Comparison of ENCODE assay signal across 8 mouse cellular contexts in the genomic region with DNA sequence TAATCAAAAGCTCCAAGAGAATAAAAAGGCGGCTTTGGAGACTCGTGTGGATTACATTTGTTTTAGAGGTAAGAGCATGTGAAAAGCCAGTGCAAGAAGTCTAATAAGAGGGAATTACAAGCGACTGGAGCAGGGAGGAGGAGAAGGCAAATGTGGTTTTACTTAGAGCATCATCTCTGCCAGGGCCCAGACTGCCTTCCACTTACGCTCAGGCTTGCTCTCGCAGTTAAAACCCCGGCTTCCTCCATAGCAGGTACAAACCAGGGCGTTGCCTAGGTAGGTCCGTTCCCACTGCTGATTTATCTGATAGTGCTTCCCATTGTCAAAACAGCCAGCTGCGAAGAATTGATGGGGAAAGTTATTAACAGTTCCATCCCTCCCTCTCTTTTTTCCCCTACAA. TPM values are rescaled to one million over a fixed set of nuclear protein-coding genes. Genes with fewer than 3 reads are reported as not detected.
DNase-seq lines count a peak whose midpoint lies in the region; ATAC-seq and TF ChIP-seq lines count a peak whose summit lies in the region.

No protein-coding gene starts in this region.

- ATAC-seq in embryonic facial prominence, embryonic 13.5 days (ENCODE audit: insufficient number of reproducible peaks, insufficient read depth, low FRiP score, low TSS enrichment, low read depth), result no peak
- ATAC-seq in intestine, embryonic 15.5 days, result no peak
- no peak for ATAC-seq in neural tube, embryonic 14.5 days (ENCODE audit: low read depth)

- peak; percentile 54 for DNase-seq in liver, adult 2 months (ENCODE audit: extremely low read depth, low read depth, low spot score)
- DNase-seq in liver, result no peak
- no peak for DNase-seq in frontal cortex, postnatal 36 days (ENCODE audit: low spot score in 2 of 2)
- DNase-seq in frontal cortex, postnatal 10 days (ENCODE audit: low spot score in 2 of 2), result no peak
- no peak for DNase-seq in spleen, adult 12 weeks (ENCODE audit: low spot score)

- H3K4me3 ChIP-seq in liver, adult 2 months (ENCODE audit: insufficient read depth, low read depth, low read length), result peak overlapping the region; percentile 89
- H3K4me3 ChIP-seq in embryonic facial prominence, embryonic 13.5 days, result peak overlapping the region; percentile 83
- peak overlapping the region; percentile 18 for H3K4me3 ChIP-seq in intestine, embryonic 15.5 days (replicated peaks)
- peak overlapping the region; percentile 1; the same call in 1 of the 2 replicates for H3K4me3 ChIP-seq in neural tube, embryonic 14.5 days (ENCODE audit: low read depth, low read length)

- peak overlapping the region; percentile 82 for H3K4me2 ChIP-seq in embryonic facial prominence, embryonic 13.5 days
- peak overlapping the region; percentile 94 for H3K4me2 ChIP-seq in intestine, embryonic 15.5 days (replicated peaks)
- H3K4me2 ChIP-seq in neural tube, embryonic 14.5 days (ENCODE audit: low read depth, low read length), result peak overlapping the region; percentile 15; the same call in 1 of the 2 replicates

- no peaks in the 10 kb centered on the region for H3K27me3 ChIP-seq in liver, adult 2 months (ENCODE audit: control insufficient read depth, insufficient read depth, low read length)
- no peaks in the 10 kb centered on the region for H3K27me3 ChIP-seq in embryonic facial prominence, embryonic 13.5 days
- no peaks in the 10 kb centered on the region for H3K27me3 ChIP-seq in intestine, embryonic 15.5 days (replicated peaks)
- H3K27me3 ChIP-seq in neural tube, embryonic 14.5 days (ENCODE audit: control insufficient read depth, insufficient read depth, low read length), result no peaks in the 10 kb centered on the region

- H3K9ac ChIP-seq in liver, adult 2 months (ENCODE audit: low read depth, low read length), result peak overlapping the region; percentile 88
- H3K9ac ChIP-seq in embryonic facial prominence, embryonic 13.5 days, result peak overlapping the region; percentile 94
- peak overlapping the region; percentile 20; the same call in 1 of the 2 replicates for H3K9ac ChIP-seq in intestine, embryonic 15.5 days
- no peak overlapping the region for H3K9ac ChIP-seq in neural tube, embryonic 14.5 days (replicated peaks; ENCODE audit: low read depth, low read length)

- WGBS in liver, adult 2 months, result 18% methylated on average over 9 of the region's 9 CpGs
- 10% methylated on average over 9 of the region's 9 CpGs for WGBS in embryonic facial prominence, embryonic 13.5 days
- 24% methylated on average over 9 of the region's 9 CpGs for WGBS in intestine, embryonic 15.5 days
- WGBS in neural tube, embryonic 14.5 days, result 32% methylated on average over 9 of the region's 9 CpGs

- H3K4me1 ChIP-seq in liver, adult 2 months (ENCODE audit: control insufficient read depth, insufficient read depth, low read length), result peaks cover 10% of the 10 kb centered on the region
- H3K4me1 ChIP-seq in embryonic facial prominence, embryonic 13.5 days, result peaks cover 40% of the 10 kb centered on the region
- H3K4me1 ChIP-seq in intestine, embryonic 15.5 days (replicated peaks), result peaks cover 11% of the 10 kb centered on the region; the same call in 1 of the 2 replicates
- H3K4me1 ChIP-seq in neural tube, embryonic 14.5 days (ENCODE audit: control insufficient read depth, insufficient read depth, low read length), result peaks cover 7% of the 10 kb centered on the region; the same call in 1 of the 2 replicates

- H3K79me2 ChIP-seq in liver, adult 2 months (ENCODE audit: control insufficient read depth, insufficient read depth, low read length), result peaks cover 10% of the 10 kb centered on the region

- H3K9me3 ChIP-seq in embryonic facial prominence, embryonic 13.5 days, result no peaks in the 10 kb centered on the region
- H3K9me3 ChIP-seq in intestine, embryonic 15.5 days, result no peaks in the 10 kb centered on the region
- H3K9me3 ChIP-seq in neural tube, embryonic 14.5 days (ENCODE audit: control insufficient read depth, low read length), result no peaks in the 10 kb centered on the region

- TF ChIP-seq POLR2A in liver, adult 2 months (IDR thresholded peaks at IDR 0.05; ENCODE audit: extremely low read depth, insufficient read depth, low read length), result no peak

- TF ChIP-seq CTCF in liver, adult 2 months (IDR thresholded peaks at IDR 0.05; ENCODE audit: low read depth, low read length), result no peak

- H3K36me3 ChIP-seq in liver, adult 2 months (ENCODE audit: control insufficient read depth, insufficient read depth, low read length), result peaks cover 35% of the 10 kb centered on the region
- peaks cover 40% of the 10 kb centered on the region for H3K36me3 ChIP-seq in embryonic facial prominence, embryonic 13.5 days
- H3K36me3 ChIP-seq in intestine, embryonic 15.5 days, result no peaks in the 10 kb centered on the region; the same call in 1 of the 2 replicates
- H3K36me3 ChIP-seq in neural tube, embryonic 14.5 days (ENCODE audit: control insufficient read depth, insufficient read depth, low read length), result no peaks in the 10 kb centered on the region

- H3K27ac ChIP-seq in liver, adult 2 months (replicated peaks; ENCODE audit: insufficient read depth, low read depth, low read length), result peak overlapping the region; percentile 85
- 0 out of 2 replicates have a peak overlapping the region, but pooled peaks have one; percentile 34 for H3K27ac ChIP-seq in embryonic facial prominence, embryonic 13.5 days
- no peak overlapping the region for H3K27ac ChIP-seq in intestine, embryonic 15.5 days
- no peak overlapping the region for H3K27ac ChIP-seq in neural tube, embryonic 14.5 days (ENCODE audit: low read depth, low read length)

RNA-seq across cellular contexts. Expression of a gene that starts 1.7 kb away (rescaled TPM):
- 530 and 615 TPM in 2 replicates for total RNA-seq in liver, adult 2 months (2014; rRNA removed)
- 649 and 698 TPM in 2 replicates for polyA plus RNA-seq in liver, adult 2 months (2012; rRNA removed)
- polyA plus RNA-seq in embryonic facial prominence, embryonic 13.5 days (2015; fragmentation: Nextera tagmentation; extraction: Ambion mirVana), result 187 and 225 TPM in 2 replicates
- polyA plus RNA-seq in intestine, embryonic 15.5 days (2015; fragmentation: Nextera tagmentation; extraction: Ambion mirVana), result 79.0 and 83.2 TPM in 2 replicates
- 18.5 and 39.2 TPM in 2 replicates for polyA plus RNA-seq in neural tube, embryonic 14.5 days (2014; fragmentation: Nextera tagmentation; extraction: Ambion mirVana)

Comparison
In these comparisons a context has a peak if more than half of its experiments do, and no peak if none do; other contexts are left out.
1. H3K27ac ChIP-seq: peak in liver, adult 2 months (single experiment) and embryonic facial prominence, embryonic 13.5 days (single experiment); none in intestine, embryonic 15.5 days (single experiment) and neural tube, embryonic 14.5 days (single experiment).
2. H3K4me3 ChIP-seq: peak in every context shown above with its lines; median percentile 89 in liver, adult 2 months; 83 in embryonic facial prominence, embryonic 13.5 days; 18 in intestine, embryonic 15.5 days; 1 in neural tube, embryonic 14.5 days.
3. H3K4me2 ChIP-seq: peak in every context shown above with its lines; median percentile 94 in intestine, embryonic 15.5 days; 82 in embryonic facial prominence, embryonic 13.5 days; 15 in neural tube, embryonic 14.5 days.